Mouse (Mus musculus) liver, embryonic 16.5 days (tissue): ENCODE results near the gene Alox8. TPM values are rescaled to one million over a fixed set of nuclear protein-coding genes. Genes with fewer than 3 reads are reported as not detected.

Experiments used
- ATAC-seq: fragments of 200-750 bp; cut with Nextera tagmentation; 2 replicates; pipeline ENCODE4 v1.8.0; 2017; ENCODE audit warnings: low read depth, mild to moderate bottlenecking, moderate number of reproducible peaks, moderate library complexity
- H3K27ac ChIP-seq: fragments of 300-500 bp; sonication (generic); 2 replicates; pipeline ENCODE4 v1.5.1; 2014; ENCODE audit warnings: mild to moderate bottlenecking, low read length
- H3K27me3 ChIP-seq: fragments of 300-500 bp; sonication (generic); 2 replicates; pipeline ENCODE4 v1.6.1; 2014; ENCODE audit warnings: low read depth, low read length, mixed read lengths; ENCODE audit not compliant: control insufficient read depth, insufficient read depth
- H3K36me3 ChIP-seq: fragments of 300-500 bp; sonication (generic); 2 replicates; pipeline ENCODE4 v1.6.1; 2014; ENCODE audit warnings: mild to moderate bottlenecking; ENCODE audit not compliant: control insufficient read depth, insufficient read depth
- H3K4me1 ChIP-seq: fragments of 300-500 bp; sonication (generic); 2 replicates; pipeline ENCODE4 v1.6.1; 2014; ENCODE audit warnings: low read depth, low read length, mixed read lengths; ENCODE audit not compliant: control insufficient read depth
- H3K4me2 ChIP-seq: fragments of 300-500 bp; sonication (generic); 2 replicates; pipeline ENCODE4 v1.6.1; 2014; ENCODE audit warnings: low read depth, low read length, mixed read lengths
- H3K4me3 ChIP-seq: fragments of 300-500 bp; sonication (generic); 2 replicates; pipeline ENCODE4 v1.5.1; 2014; ENCODE audit warnings: low read depth, mild to moderate bottlenecking, low read length
- H3K9ac ChIP-seq: fragments of 300-500 bp; sonication (generic); 2 replicates; pipeline ENCODE4 v1.6.1; 2014; ENCODE audit warnings: low read depth, low read length
- H3K9me3 ChIP-seq: fragments of 300-500 bp; sonication (generic); replicated peaks from 2 replicates; pipeline ENCODE4 v1.6.1; 2016; ENCODE audit warnings: low read length; ENCODE audit not compliant: control insufficient read depth
- WGBS: fragments of 180-500 bp; shearing (Covaris S2); extraction: QIAGEN DNeasy Blood & Tissue Kit; methylation state at CpG from one replicate; pipeline ENCODE4 v1.1.7; 2014; ENCODE audit not compliant: insufficient replicate concordance; 5-methylcytosine and 5-hydroxymethylcytosine counted together
- polyA plus RNA-seq: library from polyadenylated mRNA; unstranded; fragments of >200 nt; fragmentation: Nextera tagmentation; extraction: Ambion mirVana; gene quantifications from 2 replicates; pipeline ENCODE4 v1.2.1, GENCODE M21; 2015

The Alox8 gene
- 0.08 TPM in 1 of 2 replicates, not detected in the other for polyA plus RNA-seq

DNA sequence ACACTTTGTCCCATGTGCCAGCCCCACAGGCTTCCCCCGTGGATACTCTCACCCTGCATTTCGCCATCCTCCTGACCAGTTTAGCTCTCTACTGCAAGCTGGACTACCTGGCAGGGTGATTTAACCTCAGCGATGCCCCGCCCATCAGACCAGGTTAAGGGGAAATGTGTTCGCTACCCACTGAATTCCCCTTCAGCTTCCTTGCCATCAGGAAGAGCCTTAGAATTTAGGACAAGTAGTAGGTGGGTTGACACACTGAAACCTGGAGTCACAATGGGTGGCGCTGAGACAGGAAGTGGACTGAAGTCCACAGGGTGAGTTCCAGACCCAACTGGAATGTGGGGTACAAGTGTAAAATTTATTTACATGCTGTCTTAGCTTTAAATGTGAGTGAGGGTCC, at the start of gene Alox8:
Gene Alox8, minus strand, starts transcription at position 101 of the 400 bp plus-strand sequence.
- H3K9me3 ChIP-seq, result no peaks in the 10 kb centered on the region
- no peaks in the 10 kb centered on the region for H3K36me3 ChIP-seq
- H3K27ac ChIP-seq, result no peak within 1 kb of the TSS
- no peak for ATAC-seq
- WGBS, result 21% methylated on average over 6 of the region's 6 CpGs
- no peak within 1 kb of the TSS for H3K9ac ChIP-seq
- no peaks in the 10 kb centered on the region for H3K4me1 ChIP-seq
- H3K4me2 ChIP-seq, result no peak within 1 kb of the TSS
- no peak within 1 kb of the TSS for H3K4me3 ChIP-seq
- peaks cover 21% of the 10 kb centered on the region for H3K27me3 ChIP-seq

DNA sequence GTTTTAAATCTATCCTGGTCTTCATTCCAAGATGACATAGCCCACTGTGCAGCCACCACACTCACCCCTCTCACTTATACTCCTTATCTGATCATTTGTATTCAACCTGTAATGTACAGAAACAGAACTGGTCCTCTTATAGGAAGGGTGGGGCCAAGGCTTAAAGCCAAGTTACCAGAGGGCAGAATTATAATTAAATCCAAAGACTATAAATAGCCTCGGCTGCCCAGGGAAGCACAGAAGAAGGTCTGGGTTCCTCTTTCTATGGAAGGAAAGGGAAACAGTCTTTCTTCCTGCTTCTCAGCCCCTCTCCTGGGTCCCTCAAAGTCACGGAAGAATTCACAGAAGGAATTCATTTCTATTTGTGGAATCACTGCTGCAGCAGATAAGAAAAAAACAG, 48.0 kb upstream of the Alox8 start:
- H3K27ac ChIP-seq, result no peak overlapping the region
- no peak for ATAC-seq
- H3K4me1 ChIP-seq, result no peaks in the 10 kb centered on the region
- no peaks in the 10 kb centered on the region for H3K36me3 ChIP-seq
- H3K4me2 ChIP-seq, result no peak overlapping the region
- WGBS, result 4% methylated on average over 2 of the region's 2 CpGs
- H3K9ac ChIP-seq, result no peak overlapping the region
- H3K4me3 ChIP-seq, result no peak overlapping the region
- no peaks in the 10 kb centered on the region for H3K9me3 ChIP-seq
- H3K27me3 ChIP-seq, result no peaks in the 10 kb centered on the region

DNA sequence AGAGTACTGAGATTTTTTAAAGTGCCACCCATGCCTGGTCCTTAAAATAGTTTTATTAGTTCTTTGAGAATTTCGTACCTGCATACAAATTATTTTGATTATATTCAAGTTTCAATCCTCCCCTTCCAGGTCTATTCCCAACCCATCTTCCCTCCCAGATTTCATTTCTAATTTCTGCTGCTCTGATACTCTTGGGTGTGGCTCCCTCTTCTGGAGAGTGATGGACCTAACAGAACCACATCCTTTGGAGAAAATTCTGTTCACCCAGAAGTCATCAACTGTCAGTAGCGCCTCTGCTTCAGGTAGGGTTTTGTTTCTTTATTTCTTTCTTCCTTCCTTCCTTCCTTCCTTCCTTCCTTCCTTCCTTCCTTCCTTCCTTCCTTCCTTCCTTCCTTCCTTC, 47.3 kb upstream of the Alox8 start:
- Histone ChIP-seq H3K36me3 (no peaks in the 10 kb centered on the region), H3K4me2 (no peak overlapping the region), H3K4me3 (no peak overlapping the region), H3K4me1 (no peaks in the 10 kb centered on the region), H3K9ac (no peak overlapping the region), H3K27ac (no peak overlapping the region), H3K27me3 (no peaks in the 10 kb centered on the region), H3K9me3 (no peaks in the 10 kb centered on the region)
- no peak for ATAC-seq
- 20% methylated on average over 2 of the region's 2 CpGs for WGBS

DNA sequence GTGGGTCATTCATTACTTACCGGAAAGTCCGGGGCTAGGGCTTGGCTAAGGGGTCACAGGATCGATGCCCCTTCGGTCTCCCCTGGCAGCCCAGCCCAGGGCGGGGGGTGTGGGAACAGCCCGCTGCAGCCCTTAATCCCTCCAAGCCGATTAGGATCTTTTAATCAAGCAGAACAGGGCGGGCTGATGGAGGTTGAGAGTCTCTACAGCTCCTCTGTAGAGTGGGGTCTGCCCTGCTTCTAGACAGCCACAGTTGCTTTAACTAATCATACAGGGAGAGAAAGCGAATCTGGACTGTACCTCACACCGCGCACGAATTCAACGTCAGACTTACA, 39.2 kb upstream of the Alox8 start, which contains the start of gene Gucy2e:
Gene Gucy2e, minus strand, starts transcription at position 111 of the 335 bp plus-strand sequence.
- 23% methylated on average over 13 of the region's 13 CpGs for WGBS
- H3K4me3 ChIP-seq, result peak within 1 kb of the TSS; percentile 24
- no peak within 1 kb of the TSS for H3K9ac ChIP-seq
- no peaks in the 10 kb centered on the region for H3K36me3 ChIP-seq
- no peaks in the 10 kb centered on the region for H3K9me3 ChIP-seq
- H3K27ac ChIP-seq, result no peak within 1 kb of the TSS
- ATAC-seq, result no peak
- peaks cover 41% of the 10 kb centered on the region for H3K27me3 ChIP-seq
- peaks cover 6% of the 10 kb centered on the region for H3K4me1 ChIP-seq
- H3K4me2 ChIP-seq, result peak within 1 kb of the TSS; percentile 56

DNA sequence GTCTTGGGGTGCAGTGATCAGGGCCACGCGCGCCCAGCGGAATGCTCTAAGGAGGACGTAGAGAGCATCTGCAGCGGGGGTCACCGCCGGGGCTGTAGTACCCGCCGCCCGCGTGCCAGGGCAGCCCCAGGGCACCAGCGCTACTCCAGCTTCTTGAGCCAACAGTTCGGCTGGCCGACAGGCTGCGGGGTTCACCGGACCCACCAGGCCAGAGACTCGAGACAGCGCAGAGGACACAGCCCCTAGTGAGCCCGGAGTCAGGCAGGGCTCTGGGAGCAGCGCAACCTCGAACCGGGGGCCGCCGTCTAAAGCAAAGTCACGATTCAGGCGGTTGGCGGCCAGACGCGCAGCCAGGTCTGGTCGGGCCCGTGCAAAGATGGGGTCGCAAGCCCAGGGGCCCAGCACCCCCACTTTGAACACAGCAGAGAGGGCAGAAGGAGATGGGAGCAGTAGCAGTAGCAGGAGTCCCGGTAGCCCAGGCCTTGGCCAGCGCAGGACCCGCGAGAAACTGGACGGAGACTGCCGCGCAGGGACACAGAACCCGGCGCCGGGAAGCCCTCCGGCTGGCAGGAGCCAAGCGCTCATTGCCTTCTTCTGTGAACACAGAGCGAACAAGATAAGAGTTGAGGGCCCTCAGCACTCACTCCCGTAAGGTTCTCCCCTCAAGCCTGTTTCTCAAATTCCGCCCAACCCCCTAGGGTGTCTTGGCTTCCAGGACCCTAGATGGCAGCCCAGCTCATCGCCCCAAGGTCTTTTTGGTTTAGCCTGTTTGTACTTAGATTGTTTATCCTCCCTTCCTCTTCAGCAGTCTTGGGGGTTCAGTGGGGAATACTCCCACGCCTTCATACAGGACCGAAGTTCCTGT, 38.6 kb upstream of the Alox8 start:
- peaks cover 41% of the 10 kb centered on the region for H3K27me3 ChIP-seq
- no peak for ATAC-seq
- peak overlapping the region; percentile 24 for H3K4me3 ChIP-seq
- 4% methylated on average over 51 of the region's 51 CpGs for WGBS
- H3K27ac ChIP-seq, result no peak overlapping the region
- peaks cover 6% of the 10 kb centered on the region for H3K4me1 ChIP-seq
- H3K9ac ChIP-seq, result no peak overlapping the region
- peak overlapping the region; percentile 56 for H3K4me2 ChIP-seq
- no peaks in the 10 kb centered on the region for H3K9me3 ChIP-seq
- no peaks in the 10 kb centered on the region for H3K36me3 ChIP-seq

DNA sequence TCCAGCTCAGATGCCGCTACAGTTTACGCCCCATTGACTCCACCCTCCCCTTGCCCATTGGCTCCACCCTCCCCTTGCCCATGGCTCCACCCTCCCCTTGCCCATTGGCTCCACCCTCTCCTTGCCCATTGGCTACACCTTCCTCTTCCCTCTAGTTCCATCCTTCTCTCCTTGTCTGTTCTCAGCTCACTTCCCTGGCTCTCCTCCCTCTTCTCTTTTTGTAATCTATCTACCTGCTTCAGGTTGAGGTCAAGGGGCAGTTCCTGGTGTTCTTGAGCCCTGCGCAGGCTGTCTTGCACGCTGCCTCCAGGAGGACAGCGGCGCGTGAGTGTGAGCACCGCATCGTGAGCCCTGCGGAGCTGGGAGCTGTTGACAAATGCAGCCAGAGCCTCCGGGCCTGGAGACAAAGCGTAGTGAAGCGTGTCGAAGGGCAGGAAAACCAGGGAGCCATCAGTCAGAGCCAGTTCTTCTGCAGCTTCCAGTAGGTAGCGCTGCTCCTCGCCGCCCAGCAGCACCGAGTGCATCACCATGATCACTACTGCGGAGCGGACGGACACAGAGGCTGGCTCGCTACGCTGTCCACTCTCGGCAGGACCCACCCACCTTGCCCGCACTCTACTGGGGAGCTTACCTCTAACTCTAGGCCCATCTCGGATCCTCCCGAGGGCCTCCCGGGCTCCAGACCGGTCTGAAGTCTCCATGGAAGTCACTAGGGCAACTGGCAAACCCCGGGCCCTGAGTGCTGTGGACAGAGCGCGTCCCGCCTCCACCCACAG, 37.8 kb upstream of the Alox8 start:
- H3K9me3 ChIP-seq, result no peaks in the 10 kb centered on the region
- H3K36me3 ChIP-seq, result no peaks in the 10 kb centered on the region
- peaks cover 6% of the 10 kb centered on the region for H3K4me1 ChIP-seq
- H3K4me3 ChIP-seq, result peak overlapping the region; percentile 24
- peak overlapping the region; percentile 56 for H3K4me2 ChIP-seq
- ATAC-seq, result peak; percentile 82
- no peak overlapping the region for H3K27ac ChIP-seq
- H3K27me3 ChIP-seq, result peaks cover 41% of the 10 kb centered on the region
- no peak overlapping the region for H3K9ac ChIP-seq
- WGBS, result 3% methylated on average over 33 of the region's 33 CpGs

DNA sequence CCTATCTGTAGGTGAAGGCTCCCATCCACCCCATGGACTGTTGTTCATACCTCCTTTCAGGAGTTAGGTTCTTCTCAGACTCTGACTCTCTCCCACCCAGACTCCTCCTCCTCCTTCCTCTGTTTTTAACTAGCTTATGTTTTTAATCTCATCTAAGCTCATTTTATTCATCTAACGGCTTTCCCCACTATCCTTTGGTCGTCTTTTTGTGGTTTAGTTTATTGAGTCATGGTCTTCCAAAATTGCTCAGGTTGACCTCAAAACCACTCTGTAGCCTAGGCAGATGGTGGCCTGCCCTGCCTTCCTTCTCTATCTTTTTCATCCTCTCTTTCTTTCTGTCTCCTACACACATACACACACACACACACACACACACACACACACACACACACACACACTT, 35.5 kb upstream of the Alox8 start:
- Histone ChIP-seq H3K36me3 (no peaks in the 10 kb centered on the region), H3K4me3 (no peak overlapping the region), H3K4me2 (no peak overlapping the region), H3K9me3 (no peaks in the 10 kb centered on the region), H3K27me3 (peaks cover 37% of the 10 kb centered on the region), H3K9ac (no peak overlapping the region), H3K4me1 (peaks cover 6% of the 10 kb centered on the region), H3K27ac (no peak overlapping the region)
- no peak for ATAC-seq
- WGBS, result 29% methylated on average over 2 of the region's 2 CpGs

DNA sequence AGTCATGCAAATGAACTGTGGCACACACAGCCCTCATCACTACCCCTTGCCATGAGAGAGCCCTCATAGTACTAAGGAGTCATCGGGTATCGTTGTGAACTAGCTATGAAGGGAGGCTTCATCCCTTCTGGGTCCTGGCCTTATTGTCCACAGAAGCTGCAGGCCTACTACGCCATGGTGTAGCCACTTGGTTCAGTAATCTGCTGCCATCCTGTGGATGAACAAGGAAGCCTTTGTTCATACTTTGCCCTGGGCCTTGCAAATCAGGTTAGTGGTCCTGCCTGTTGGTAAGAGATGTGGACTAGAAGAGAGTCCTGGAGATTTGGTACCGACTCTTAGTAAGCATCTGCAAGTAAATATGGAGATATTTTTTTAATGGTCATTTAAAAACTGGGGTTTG, 32.8 kb upstream of the Alox8 start:
- WGBS, result 70% methylated on average over 4 of the region's 4 CpGs
- Histone ChIP-seq H3K9ac (no peak overlapping the region), H3K27me3 (peaks cover 14% of the 10 kb centered on the region), H3K9me3 (no peaks in the 10 kb centered on the region), H3K4me3 (no peak overlapping the region), H3K4me1 (peaks cover 5% of the 10 kb centered on the region), H3K27ac (no peak overlapping the region), H3K36me3 (no peaks in the 10 kb centered on the region), H3K4me2 (no peak overlapping the region)
- no peak for ATAC-seq

DNA sequence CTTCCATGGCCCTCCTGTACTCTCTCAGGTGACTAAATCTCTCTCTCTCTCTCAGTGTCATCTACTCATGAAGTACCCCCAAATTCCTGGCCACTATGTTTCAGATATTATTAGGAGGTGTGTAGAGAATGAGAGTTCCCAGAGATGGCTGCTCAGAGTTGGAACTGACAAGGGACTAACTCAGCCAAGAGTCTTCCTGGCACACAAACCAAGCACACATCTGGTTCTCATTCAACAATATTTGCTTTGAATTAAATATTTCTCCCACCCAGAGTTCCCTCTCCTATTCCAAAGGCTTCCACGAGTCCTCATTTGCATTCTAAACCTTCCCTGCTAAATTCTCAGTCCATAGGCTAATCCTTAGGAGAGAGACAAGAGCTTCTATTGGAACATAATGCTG, 28.1 kb upstream of the Alox8 start:
- no peaks in the 10 kb centered on the region for H3K4me1 ChIP-seq
- H3K27me3 ChIP-seq, result peaks cover 3% of the 10 kb centered on the region; the same call in 1 of the 2 replicates
- H3K36me3 ChIP-seq, result no peaks in the 10 kb centered on the region
- H3K9me3 ChIP-seq, result no peaks in the 10 kb centered on the region
- no peak overlapping the region for H3K27ac ChIP-seq
- WGBS, result 42% methylated on average over 1 of the region's 1 CpGs
- no peak for ATAC-seq
- H3K9ac ChIP-seq, result no peak overlapping the region
- H3K4me3 ChIP-seq, result no peak overlapping the region
- H3K4me2 ChIP-seq, result no peak overlapping the region
